Mouse (Mus musculus): ENCODE results near the gene Gm20388. TPM values are rescaled to one million over a fixed set of nuclear protein-coding genes. Genes with fewer than 3 reads are reported as not detected.

Gene Gm20388
- polyA plus RNA-seq, 1 experiment from 2014 or later = not detected

- no peaks in the 10 kb centered on the region for H3K27me3 ChIP-seq
- H3K4me3 ChIP-seq = no peak overlapping the region
- H3K4me1 ChIP-seq = peaks cover 94% of the 10 kb centered on the region
- WGBS = 32% methylated on average over 16 of the region's 16 CpGs
- no peaks in the 10 kb centered on the region for H3K9me3 ChIP-seq
- H3K9ac ChIP-seq = no peak overlapping the region
- no peak for ATAC-seq (ENCODE audit: insufficient number of reproducible peaks, insufficient read depth, low FRiP score, low TSS enrichment, low read depth)
- H3K27ac ChIP-seq = peak overlapping the region; percentile 39; the same call in 1 of the 2 replicates
- no peaks in the 10 kb centered on the region for H3K36me3 ChIP-seq
- H3K4me2 ChIP-seq = no peak overlapping the region
Observed at GRCm38 (mm10) chr8:120378306-120378705, 467.7 kb downstream of the Gm20388 start.

GRCm38 (mm10) chr8:120379015-120379414 is 468.4 kb downstream of the Gm20388 start:
- Histone ChIP-seq H3K27me3 (no peaks in the 10 kb centered on the region), H3K36me3 (no peaks in the 10 kb centered on the region), H3K4me3 (no peak overlapping the region), H3K4me2 (no peak overlapping the region), H3K27ac (no peak overlapping the region), H3K9me3 (no peaks in the 10 kb centered on the region), H3K4me1 (peaks cover 92% of the 10 kb centered on the region), H3K9ac (no peak overlapping the region)
- 53% methylated on average over 3 of the region's 3 CpGs for WGBS
- ATAC-seq (ENCODE audit: insufficient number of reproducible peaks, insufficient read depth, low FRiP score, low TSS enrichment, low read depth) = no peak

- 39% methylated on average over 4 of the region's 4 CpGs for WGBS
- Histone ChIP-seq H3K27me3 (no peaks in the 10 kb centered on the region), H3K36me3 (no peaks in the 10 kb centered on the region), H3K4me3 (no peak overlapping the region), H3K4me2 (no peak overlapping the region), H3K27ac (peak overlapping the region; percentile 82), H3K9me3 (no peaks in the 10 kb centered on the region), H3K9ac (no peak overlapping the region), H3K4me1 (peaks cover 65% of the 10 kb centered on the region)
- no peak for ATAC-seq (ENCODE audit: insufficient number of reproducible peaks, insufficient read depth, low FRiP score, low TSS enrichment, low read depth)
Observed at GRCm38 (mm10) chr8:120381865-120382264, 471.2 kb downstream of the Gm20388 start.

- Histone ChIP-seq H3K27ac (peak overlapping the region; percentile 82), H3K4me3 (no peak overlapping the region), H3K36me3 (no peaks in the 10 kb centered on the region), H3K27me3 (no peaks in the 10 kb centered on the region), H3K9ac (peak overlapping the region; percentile 44; the same call in 1 of the 2 replicates), H3K4me2 (peak overlapping the region; percentile 14; the same call in 1 of the 2 replicates), H3K9me3 (no peaks in the 10 kb centered on the region), H3K4me1 (peaks cover 57% of the 10 kb centered on the region)
- 58% methylated on average over 19 of the region's 19 CpGs for WGBS
- 0 out of 2 replicates have a peak, but pooled peaks have one; percentile 21 for ATAC-seq (ENCODE audit: insufficient number of reproducible peaks, insufficient read depth, low FRiP score, low TSS enrichment, low read depth)
Observed at GRCm38 (mm10) chr8:120382436-120383203, 472.0 kb downstream of the Gm20388 start.

GRCm38 (mm10) chr8:120383204-120383560 is 472.5 kb downstream of the Gm20388 start:
- Histone ChIP-seq H3K4me1 (peaks cover 51% of the 10 kb centered on the region), H3K27me3 (no peaks in the 10 kb centered on the region), H3K9ac (peak overlapping the region; percentile 44; the same call in 1 of the 2 replicates), H3K4me2 (peak overlapping the region; percentile 14; the same call in 1 of the 2 replicates), H3K9me3 (no peaks in the 10 kb centered on the region), H3K4me3 (no peak overlapping the region), H3K36me3 (no peaks in the 10 kb centered on the region), H3K27ac (peak overlapping the region; percentile 82)
- no peak for ATAC-seq (ENCODE audit: insufficient number of reproducible peaks, insufficient read depth, low FRiP score, low TSS enrichment, low read depth)
- 78% methylated on average over 6 of the region's 6 CpGs for whole genome bisulfite sequencing

- Histone ChIP-seq H3K36me3 (no peaks in the 10 kb centered on the region), H3K4me3 (no peak overlapping the region), H3K9ac (no peak overlapping the region), H3K4me2 (no peak overlapping the region), H3K4me1 (peaks cover 46% of the 10 kb centered on the region), H3K9me3 (no peaks in the 10 kb centered on the region), H3K27me3 (no peaks in the 10 kb centered on the region), H3K27ac (no peak overlapping the region)
- ATAC-seq (ENCODE audit: insufficient number of reproducible peaks, insufficient read depth, low FRiP score, low TSS enrichment, low read depth) = no peak
- 50% methylated on average over 6 of the region's 6 CpGs for WGBS
Observed at GRCm38 (mm10) chr8:120383713-120384112, 473.1 kb downstream of the Gm20388 start.

GRCm38 (mm10) chr8:120384745-120385144 is 474.1 kb downstream of the Gm20388 start:
- H3K9me3 ChIP-seq = no peaks in the 10 kb centered on the region
- H3K27ac ChIP-seq = no peak overlapping the region
- H3K4me2 ChIP-seq = no peak overlapping the region
- no peaks in the 10 kb centered on the region for H3K27me3 ChIP-seq
- no peak overlapping the region for H3K4me3 ChIP-seq
- no peak overlapping the region for H3K9ac ChIP-seq
- H3K4me1 ChIP-seq = peaks cover 41% of the 10 kb centered on the region
- ATAC-seq (ENCODE audit: insufficient number of reproducible peaks, insufficient read depth, low FRiP score, low TSS enrichment, low read depth) = no peak
- no peaks in the 10 kb centered on the region for H3K36me3 ChIP-seq

- Histone ChIP-seq H3K9ac (no peak overlapping the region), H3K9me3 (no peaks in the 10 kb centered on the region), H3K4me3 (no peak overlapping the region), H3K36me3 (no peaks in the 10 kb centered on the region), H3K4me1 (peaks cover 36% of the 10 kb centered on the region), H3K4me2 (no peak overlapping the region), H3K27me3 (no peaks in the 10 kb centered on the region), H3K27ac (no peak overlapping the region)
- no peak for ATAC-seq (ENCODE audit: insufficient number of reproducible peaks, insufficient read depth, low FRiP score, low TSS enrichment, low read depth)
- WGBS = 94% methylated on average over 6 of the region's 6 CpGs
Observed at GRCm38 (mm10) chr8:120388246-120388645, 477.6 kb downstream of the Gm20388 start.

- no peak overlapping the region for H3K4me3 ChIP-seq
- H3K9me3 ChIP-seq = no peaks in the 10 kb centered on the region
- 88% methylated on average over 7 of the region's 7 CpGs for WGBS
- no peaks in the 10 kb centered on the region for H3K27me3 ChIP-seq
- no peak for ATAC-seq (ENCODE audit: insufficient number of reproducible peaks, insufficient read depth, low FRiP score, low TSS enrichment, low read depth)
- peaks cover 45% of the 10 kb centered on the region for H3K4me1 ChIP-seq
- H3K9ac ChIP-seq = no peak overlapping the region
- H3K4me2 ChIP-seq = no peak overlapping the region
- H3K27ac ChIP-seq = no peak overlapping the region
- H3K36me3 ChIP-seq = no peaks in the 10 kb centered on the region
Observed at GRCm38 (mm10) chr8:120390598-120390997, 480.0 kb downstream of the Gm20388 start.

- no peak for ATAC-seq (ENCODE audit: insufficient number of reproducible peaks, insufficient read depth, low FRiP score, low TSS enrichment, low read depth)
- Histone ChIP-seq H3K4me1 (peaks cover 48% of the 10 kb centered on the region), H3K27me3 (no peaks in the 10 kb centered on the region), H3K36me3 (no peaks in the 10 kb centered on the region), H3K27ac (0 out of 2 replicates have a peak overlapping the region, but pooled peaks have one; percentile 11), H3K9me3 (no peaks in the 10 kb centered on the region), H3K4me3 (no peak overlapping the region), H3K9ac (no peak overlapping the region), H3K4me2 (no peak overlapping the region)
- WGBS = 83% methylated on average over 21 of the region's 21 CpGs
Observed at GRCm38 (mm10) chr8:120391856-120392255, 481.2 kb downstream of the Gm20388 start.

- H3K4me3 ChIP-seq = no peak overlapping the region
- H3K36me3 ChIP-seq = no peaks in the 10 kb centered on the region
- H3K27ac ChIP-seq = no peak overlapping the region
- H3K27me3 ChIP-seq = no peaks in the 10 kb centered on the region
- no peak overlapping the region for H3K9ac ChIP-seq
- no peak overlapping the region for H3K4me2 ChIP-seq
- no peaks in the 10 kb centered on the region for H3K9me3 ChIP-seq
- H3K4me1 ChIP-seq = peaks cover 60% of the 10 kb centered on the region
- no peak for ATAC-seq (ENCODE audit: insufficient number of reproducible peaks, insufficient read depth, low FRiP score, low TSS enrichment, low read depth)
- WGBS = 89% methylated on average over 11 of the region's 11 CpGs
Observed at GRCm38 (mm10) chr8:120393085-120393484, 482.4 kb downstream of the Gm20388 start.

GRCm38 (mm10) chr8:120393871-120394275 is 483.2 kb downstream of the Gm20388 start:
- Histone ChIP-seq H3K36me3 (no peaks in the 10 kb centered on the region), H3K4me1 (peaks cover 68% of the 10 kb centered on the region), H3K27ac (peak overlapping the region; percentile 35), H3K4me3 (no peak overlapping the region), H3K27me3 (no peaks in the 10 kb centered on the region), H3K9me3 (no peaks in the 10 kb centered on the region), H3K9ac (no peak overlapping the region), H3K4me2 (no peak overlapping the region)
- WGBS = 69% methylated on average over 9 of the region's 9 CpGs
- no peak for ATAC-seq (ENCODE audit: insufficient number of reproducible peaks, insufficient read depth, low FRiP score, low TSS enrichment, low read depth)
